Mouse (Mus musculus) midbrain, embryonic 16.5 days (tissue): ENCODE measurements around the gene Ramp1. TPM values are rescaled to one million over a fixed set of nuclear protein-coding genes. Genes with fewer than 3 reads are reported as not detected.

ENCODE experiments used
- ATAC-seq: fragments of 200-750 bp; cut with Nextera tagmentation; 2 replicates; pipeline ENCODE4 v1.8.0; 2017; ENCODE audit warnings: moderate TSS enrichment
- H3K27ac ChIP-seq: fragments of 300-500 bp; sonication (generic); 2 replicates; pipeline ENCODE4 v1.5.1; 2014; ENCODE audit warnings: mild to moderate bottlenecking, low read length, mixed read lengths
- H3K27me3 ChIP-seq: fragments of 300-500 bp; sonication (generic); 2 replicates; pipeline ENCODE4 v1.6.1; 2014; ENCODE audit warnings: low read depth, low read length, mixed read lengths; ENCODE audit not compliant: control insufficient read depth, insufficient read depth
- H3K36me3 ChIP-seq: fragments of 300-500 bp; sonication (generic); 2 replicates; pipeline ENCODE4 v1.6.1; 2014; ENCODE audit warnings: mild to moderate bottlenecking, low read length, moderate library complexity, mixed read lengths; ENCODE audit not compliant: control insufficient read depth, insufficient read depth
- H3K4me1 ChIP-seq: fragments of 300-500 bp; sonication (generic); 2 replicates; pipeline ENCODE4 v1.6.1; 2014; ENCODE audit warnings: mild to moderate bottlenecking, low read length, mixed read lengths; ENCODE audit not compliant: control insufficient read depth, insufficient read depth
- H3K4me2 ChIP-seq: fragments of 300-500 bp; sonication (generic); 2 replicates; pipeline ENCODE4 v1.6.1; 2014; ENCODE audit warnings: mild to moderate bottlenecking, low read length, mixed read lengths
- H3K4me3 ChIP-seq: fragments of 300-500 bp; sonication (generic); 2 replicates; pipeline ENCODE4 v1.5.1; 2014; ENCODE audit warnings: low read depth, mild to moderate bottlenecking, low read length, moderate library complexity, mixed read lengths
- H3K9ac ChIP-seq: fragments of 300-500 bp; sonication (generic); 2 replicates; pipeline ENCODE4 v1.6.1; 2014; ENCODE audit warnings: low read depth, low read length, mixed read lengths
- H3K9me3 ChIP-seq: fragments of 300-500 bp; sonication (generic); replicated peaks from 2 replicates; pipeline ENCODE4 v1.6.1; 2014; ENCODE audit warnings: mild to moderate bottlenecking, low read length, mixed read lengths; ENCODE audit not compliant: control insufficient read depth, poor library complexity, severe bottlenecking
- WGBS: fragments of 180-500 bp; shearing (Covaris S2); extraction: QIAGEN DNeasy Blood & Tissue Kit; methylation state at CpG from one replicate; pipeline ENCODE4 v1.1.7; 2014; 5-methylcytosine and 5-hydroxymethylcytosine counted together
- polyA plus RNA-seq: library from polyadenylated mRNA; unstranded; fragments of >200 nt; fragmentation: Nextera tagmentation; extraction: Ambion mirVana; gene quantifications from 2 replicates; pipeline ENCODE4 v1.2.1, GENCODE M21; 2015

Ramp1 gene
- polyA plus RNA-seq, 1 experiment from 2014 or later: 14.0 TPM

DNA sequence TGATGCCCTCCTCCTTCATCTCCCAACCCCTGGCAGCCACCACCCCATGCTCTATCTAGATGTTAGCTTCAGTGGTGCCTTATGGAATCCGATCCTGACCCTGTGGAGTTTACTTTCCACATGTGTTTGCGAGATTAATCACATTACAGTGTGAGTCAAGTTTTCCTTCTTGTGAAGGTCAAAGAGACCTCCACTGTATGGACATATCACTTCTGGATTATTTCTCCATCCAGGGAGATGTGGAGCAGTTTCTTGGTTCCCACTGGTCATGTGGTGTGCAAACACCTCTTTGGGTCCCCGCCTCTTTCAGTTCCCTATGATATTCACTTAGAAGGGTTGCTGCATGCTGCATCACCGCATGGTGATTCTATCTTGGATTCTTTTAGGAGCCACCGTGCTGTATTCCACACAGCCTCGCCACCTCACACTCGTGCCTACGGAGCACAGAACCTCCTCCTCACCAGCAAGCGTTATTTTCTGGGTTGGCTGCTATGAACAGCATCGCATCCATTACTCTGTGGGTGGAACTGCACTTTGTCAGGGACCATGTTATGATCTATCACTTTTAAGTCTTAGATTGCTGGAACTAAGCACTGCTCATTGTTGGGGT lies 9.3 kb downstream of the Ramp1 start:
- no peak for ATAC-seq
- no peak overlapping the region for H3K9ac ChIP-seq
- no peak overlapping the region for H3K4me2 ChIP-seq
- H3K4me1 ChIP-seq: no peaks in the 10 kb centered on the region
- H3K9me3 ChIP-seq: no peaks in the 10 kb centered on the region
- H3K27ac ChIP-seq: no peak overlapping the region
- H3K27me3 ChIP-seq: no peaks in the 10 kb centered on the region
- no peaks in the 10 kb centered on the region for H3K36me3 ChIP-seq
- no peak overlapping the region for H3K4me3 ChIP-seq
- WGBS: 90% methylated on average over 10 of the region's 10 CpGs

- ATAC-seq: no peak
- Histone ChIP-seq H3K9me3 (no peaks in the 10 kb centered on the region), H3K27me3 (no peaks in the 10 kb centered on the region), H3K9ac (no peak overlapping the region), H3K4me1 (no peaks in the 10 kb centered on the region), H3K36me3 (no peaks in the 10 kb centered on the region), H3K27ac (no peak overlapping the region), H3K4me2 (no peak overlapping the region), H3K4me3 (no peak overlapping the region)
- 80% methylated on average over 8 of the region's 8 CpGs for WGBS
Observed at GRCm38 (mm10) chr1:91192184-91192583, 12.6 kb downstream of the Ramp1 start.

DNA sequence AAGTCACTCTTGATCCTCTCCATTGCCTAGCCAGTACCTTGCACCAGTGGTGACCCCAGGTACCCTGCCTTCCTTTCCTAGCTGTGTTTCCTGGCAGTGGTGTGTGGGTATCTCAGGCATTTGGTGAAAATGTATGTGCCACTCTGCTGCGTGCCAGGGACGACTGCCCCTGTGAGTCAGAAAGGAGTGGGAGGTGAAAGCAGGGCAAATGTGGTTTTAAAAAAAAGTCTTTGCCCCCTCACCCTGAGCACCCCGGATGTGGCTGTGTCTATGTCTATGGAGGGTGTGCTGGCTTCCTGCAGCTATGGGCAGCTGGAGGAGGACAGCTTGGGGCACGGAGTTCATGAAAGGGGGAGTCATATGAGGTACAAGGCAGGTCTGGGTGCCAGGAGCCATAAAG lies 13.6 kb downstream of the Ramp1 start:
- Histone ChIP-seq H3K27ac (no peak overlapping the region), H3K4me1 (no peaks in the 10 kb centered on the region), H3K4me2 (no peak overlapping the region), H3K9me3 (no peaks in the 10 kb centered on the region), H3K27me3 (no peaks in the 10 kb centered on the region), H3K36me3 (no peaks in the 10 kb centered on the region), H3K9ac (no peak overlapping the region), H3K4me3 (no peak overlapping the region)
- 76% methylated on average over 4 of the region's 4 CpGs for WGBS
- ATAC-seq: no peak

DNA sequence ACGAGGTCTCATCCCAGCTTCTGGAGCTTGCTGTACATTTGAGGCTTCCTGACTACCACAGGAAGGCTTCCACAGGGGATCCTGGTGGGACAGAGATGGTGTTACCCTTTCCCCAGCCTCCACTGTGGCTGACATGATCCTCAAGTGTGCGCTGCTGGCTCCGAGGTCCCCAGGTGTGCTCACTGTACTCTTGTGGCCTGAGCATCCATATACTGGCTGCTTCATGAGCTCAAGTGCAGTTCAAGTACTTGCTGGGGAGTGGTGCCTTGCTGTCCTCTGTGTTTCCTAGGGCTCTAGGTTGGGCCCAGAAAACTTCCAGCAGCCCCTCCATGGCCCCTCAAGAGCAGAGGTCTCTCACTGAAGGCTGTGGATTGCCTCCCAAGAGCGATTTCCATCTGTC lies 14.1 kb downstream of the Ramp1 start:
- Histone ChIP-seq H3K9me3 (no peaks in the 10 kb centered on the region), H3K4me3 (no peak overlapping the region), H3K9ac (no peak overlapping the region), H3K27me3 (no peaks in the 10 kb centered on the region), H3K4me1 (no peaks in the 10 kb centered on the region), H3K36me3 (no peaks in the 10 kb centered on the region), H3K4me2 (no peak overlapping the region), H3K27ac (no peak overlapping the region)
- ATAC-seq: no peak
- WGBS: 90% methylated on average over 4 of the region's 4 CpGs

DNA sequence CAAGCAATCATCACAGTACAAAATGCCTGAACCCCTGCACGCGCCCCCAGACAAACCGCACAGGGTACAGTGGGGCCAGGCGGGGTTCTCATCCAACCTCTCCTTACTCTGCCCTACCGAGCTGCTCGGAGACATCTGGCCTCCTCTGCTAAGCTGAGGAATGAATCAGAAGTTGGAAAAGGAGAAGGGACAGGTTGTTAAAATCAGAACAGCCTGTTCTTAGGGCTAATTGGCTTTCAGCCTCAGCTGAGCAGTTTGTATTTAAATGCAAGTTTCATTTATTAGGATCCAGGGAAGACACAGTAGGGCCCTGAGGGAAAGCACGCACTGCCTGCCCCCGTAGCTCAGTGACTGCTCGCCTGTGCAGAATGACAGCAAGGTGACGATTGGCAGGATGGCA lies 20.2 kb downstream of the Ramp1 start:
- H3K27ac ChIP-seq: no peak overlapping the region
- no peaks in the 10 kb centered on the region for H3K36me3 ChIP-seq
- no peaks in the 10 kb centered on the region for H3K27me3 ChIP-seq
- no peak overlapping the region for H3K9ac ChIP-seq
- H3K4me2 ChIP-seq: no peak overlapping the region
- no peaks in the 10 kb centered on the region for H3K9me3 ChIP-seq
- ATAC-seq: no peak
- WGBS: 86% methylated on average over 10 of the region's 10 CpGs
- H3K4me3 ChIP-seq: no peak overlapping the region
- no peaks in the 10 kb centered on the region; the same call in 1 of the 2 replicates for H3K4me1 ChIP-seq

GRCm38 (mm10) chr1:91201122-91201521 lies 21.5 kb downstream of the Ramp1 start:
- Histone ChIP-seq H3K4me3 (no peak overlapping the region), H3K27ac (no peak overlapping the region), H3K27me3 (no peaks in the 10 kb centered on the region), H3K9me3 (no peaks in the 10 kb centered on the region), H3K9ac (no peak overlapping the region), H3K4me2 (no peak overlapping the region), H3K4me1 (no peaks in the 10 kb centered on the region; the same call in 1 of the 2 replicates), H3K36me3 (no peaks in the 10 kb centered on the region)
- 51% methylated on average over 3 of the region's 3 CpGs for WGBS
- ATAC-seq: no peak

- no peak for ATAC-seq
- no peak overlapping the region for H3K4me2 ChIP-seq
- 86% methylated on average over 5 of the region's 5 CpGs for WGBS
Observed at GRCm38 (mm10) chr1:91204221-91204765, 24.7 kb downstream of the Ramp1 start.

DNA sequence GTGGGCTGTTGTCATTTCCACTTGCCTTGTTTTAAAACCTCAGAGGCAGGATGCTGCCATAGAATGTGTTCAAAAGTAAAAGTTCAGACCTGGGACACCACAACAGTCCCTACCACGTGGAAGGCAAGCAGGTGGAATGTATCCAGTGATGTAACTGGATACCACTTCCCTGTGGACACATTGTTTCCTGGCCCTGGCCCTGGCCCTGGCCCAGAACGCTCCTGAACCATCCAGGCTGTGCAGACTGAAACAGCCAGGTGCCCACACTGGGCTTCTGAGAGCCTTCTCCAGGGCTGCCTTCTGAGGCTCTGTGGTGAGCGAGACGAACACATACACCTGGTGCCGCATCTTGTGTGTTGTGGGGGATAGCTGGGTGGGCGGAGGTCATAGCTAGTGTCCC lies 26.0 kb downstream of the Ramp1 start:
- ATAC-seq: no peak
- Histone ChIP-seq H3K9ac (no peak overlapping the region), H3K27me3 (no peaks in the 10 kb centered on the region), H3K9me3 (no peaks in the 10 kb centered on the region), H3K27ac (no peak overlapping the region), H3K4me2 (no peak overlapping the region), H3K36me3 (no peaks in the 10 kb centered on the region), H3K4me3 (no peak overlapping the region), H3K4me1 (no peaks in the 10 kb centered on the region; the same call in 1 of the 2 replicates)
- WGBS: 83% methylated on average over 6 of the region's 6 CpGs

More at GRCm38 (mm10) chr1:91204221-91204765, 24.7 kb downstream of the Ramp1 start:
- H3K4me3 ChIP-seq: no peak overlapping the region
- no peaks in the 10 kb centered on the region for H3K27me3 ChIP-seq
- no peaks in the 10 kb centered on the region; the same call in 1 of the 2 replicates for H3K4me1 ChIP-seq
- H3K36me3 ChIP-seq: no peaks in the 10 kb centered on the region
- no peak overlapping the region for H3K9ac ChIP-seq
- H3K9me3 ChIP-seq: no peaks in the 10 kb centered on the region
- no peak overlapping the region for H3K27ac ChIP-seq

- 71% methylated on average over 8 of the region's 8 CpGs for WGBS
- no peak for ATAC-seq
- no peaks in the 10 kb centered on the region for H3K4me1 ChIP-seq
- no peaks in the 10 kb centered on the region for H3K27me3 ChIP-seq
- H3K36me3 ChIP-seq: no peaks in the 10 kb centered on the region
- H3K4me2 ChIP-seq: no peak overlapping the region
- H3K4me3 ChIP-seq: no peak overlapping the region
- H3K9me3 ChIP-seq: no peaks in the 10 kb centered on the region
- H3K27ac ChIP-seq: no peak overlapping the region
- no peak overlapping the region for H3K9ac ChIP-seq
Observed at GRCm38 (mm10) chr1:91206336-91206735, 26.7 kb downstream of the Ramp1 start.
